Mouse (Mus musculus) spleen, adult 2 months (tissue): Measurements from ENCODE around the gene Higd2a.

Experiments used
- CTCF ChIP-seq: fragments of 200-500 bp; IDR thresholded peaks from 2 replicates; pipeline ENCODE4 v1.5.1; 2011; ENCODE audit warnings: mild to moderate bottlenecking, inconsistent platforms; ENCODE audit not compliant: insufficient read depth, insufficient read length, insufficient replicate concordance; ENCODE audit errors: extremely low read depth
- POLR2A ChIP-seq: fragments of 200-500 bp; IDR thresholded peaks from 2 replicates; pipeline ENCODE4 v1.6.1; 2011; ENCODE audit warnings: low read depth, low read length, inconsistent platforms

GRCm38 (mm10) chr13:54598622-54599143, 8.7 kb downstream of the Higd2a start:
- TF ChIP-seq CTCF (no peak), POLR2A (no peak)
